Mouse (Mus musculus) heart, adult 2 months (tissue): ENCODE data around the gene Gm8773. TPM values are rescaled to one million over a fixed set of nuclear protein-coding genes. Genes with fewer than 3 reads are reported as not detected.

Experiments
- DNase-seq, 2 experiments: peaks; one replicate each; pipeline ENCODE4 v3.0.0; 2021
- H3K27ac ChIP-seq: fragments of 200-600 bp; 2 replicates; pipeline ENCODE4 v1.8.1; 2022
- H3K27me3 ChIP-seq: fragments of 200-500 bp; 2 replicates; pipeline ENCODE4 v1.6.1; 2012; ENCODE audit warnings: mild to moderate bottlenecking, low read length, inconsistent platforms, mixed read lengths; ENCODE audit not compliant: control insufficient read depth, insufficient read depth
- H3K36me3 ChIP-seq: fragments of 200-500 bp; 2 replicates; pipeline ENCODE4 v1.6.1; 2012; ENCODE audit warnings: low read length, inconsistent platforms; ENCODE audit not compliant: control insufficient read depth, insufficient read depth
- H3K4me1 ChIP-seq: fragments of 200-500 bp; 2 replicates; pipeline ENCODE4 v1.6.1; 2011; ENCODE audit warnings: low read length; ENCODE audit not compliant: control insufficient read depth, insufficient read depth
- H3K4me3 ChIP-seq: fragments of 200-600 bp; 2 replicates; pipeline ENCODE4 v1.8.1; 2022
- H3K79me2 ChIP-seq: fragments of 200-500 bp; replicated peaks from 2 replicates; pipeline ENCODE4 v1.6.1; 2012; ENCODE audit warnings: mild to moderate bottlenecking, inconsistent platforms, low read length, moderate library complexity, mixed read lengths; ENCODE audit not compliant: control insufficient read depth, insufficient read depth
- H3K9ac ChIP-seq: fragments of 200-500 bp; 2 replicates; pipeline ENCODE4 v1.6.1; 2012; ENCODE audit warnings: low read depth, mild to moderate bottlenecking, control low read depth, inconsistent platforms, low read length, mixed read lengths
- CTCF ChIP-seq: fragments of 200-600 bp; IDR thresholded peaks from 2 replicates; pipeline ENCODE4 v1.8.1; 2022; ENCODE audit warnings: antibody characterized with exemption, mild to moderate bottlenecking, moderate library complexity
- EP300 ChIP-seq: fragments of 200-500 bp; IDR thresholded peaks from 2 replicates; pipeline ENCODE4 v1.6.1; 2011; ENCODE audit warnings: low read depth, low read length, control low read depth; ENCODE audit not compliant: insufficient read depth
- POLR2A ChIP-seq: fragments of 200-500 bp; IDR thresholded peaks from 2 replicates; pipeline ENCODE4 v1.6.1; 2011; ENCODE audit warnings: mild to moderate bottlenecking, low read depth, low read length, control low read depth; ENCODE audit not compliant: insufficient read depth
- whole genome bisulfite sequencing: fragments of 180-500 bp; shearing (Covaris S2); methylation state at CpG from one replicate; pipeline ENCODE4 v1.1.7; 2018; 5-methylcytosine and 5-hydroxymethylcytosine counted together
- intact Hi-C: fragments of 180-260 bp; cut with DNase I; formaldehyde crosslinking; loops from one replicate; pipeline ENCODE4 v1.15.1; 2025
- polyA plus RNA-seq: library from polyadenylated mRNA; depleted of rRNA; stranded (reverse); fragments of >200 nt; gene quantifications from 2 replicates; pipeline ENCODE4 v1.2.3, GENCODE M21; 2012; rRNA removed
- total RNA-seq, 2 experiments: library from RNA; stranded (reverse); gene quantifications; 2 replicates each; pipeline ENCODE4 v1.2.3; 2021

Gene Gm8773
- total and polyA plus RNA-seq, 3 experiments: 0.08 TPM; not detected in 2

DNA sequence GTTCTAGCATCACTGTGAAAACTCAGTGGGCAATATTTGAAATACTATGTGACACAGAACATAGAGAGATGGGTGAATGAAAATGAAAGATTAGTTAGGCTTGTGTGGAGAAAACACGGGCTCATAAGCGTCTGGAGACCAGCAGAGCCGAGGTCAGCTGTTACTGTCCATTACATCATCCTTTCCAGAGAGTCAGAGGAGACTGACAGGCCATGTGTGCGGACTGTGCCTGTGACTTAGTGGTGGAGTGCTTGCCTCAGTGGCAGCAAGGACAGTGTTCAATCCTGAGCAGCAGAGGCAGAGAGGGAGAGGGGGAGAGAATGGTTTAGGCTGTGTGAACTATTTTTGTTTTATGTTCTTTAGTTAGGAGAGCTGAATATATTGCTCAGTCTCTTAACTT is 44.7 kb downstream of the Gm8773 start:
- Histone ChIP-seq H3K79me2 (no peaks in the 10 kb centered on the region), H3K4me3 (no peak overlapping the region), H3K9ac (no peak overlapping the region), H3K4me1 (no peaks in the 10 kb centered on the region), H3K36me3 (no peaks in the 10 kb centered on the region), H3K27me3 (no peaks in the 10 kb centered on the region), H3K27ac (no peak overlapping the region)
- 24% methylated on average over 4 of the region's 4 CpGs for WGBS
- TF ChIP-seq EP300: no peak
- TF ChIP-seq CTCF: no peak
- TF ChIP-seq POLR2A: no peak
- DNase-seq: no peak
- intact Hi-C loops: no loop called here

GRCm38 (mm10) chr5:5625491-5625890 is 51.9 kb downstream of the Gm8773 start:
- H3K4me3 ChIP-seq: no peak overlapping the region
- TF ChIP-seq CTCF (no peak), POLR2A (no peak), EP300 (no peak)
- 66% methylated on average over 3 of the region's 3 CpGs for WGBS

More at GRCm38 (mm10) chr5:5625491-5625890, 51.9 kb downstream of the Gm8773 start:
- H3K9ac ChIP-seq: no peak overlapping the region
- intact Hi-C loops: no loop called here
- no peak overlapping the region for H3K27ac ChIP-seq
- no peaks in the 10 kb centered on the region for H3K27me3 ChIP-seq
- no peaks in the 10 kb centered on the region for H3K4me1 ChIP-seq
- no peaks in the 10 kb centered on the region for H3K79me2 ChIP-seq
- DNase-seq: no peak
- H3K36me3 ChIP-seq: no peaks in the 10 kb centered on the region

Other genes with a start within 250 kb of the Gm8773 start
- 1 to 10 TPM; 7.6 to 8.1 TPM for gene Cdk14, start 153.5 kb upstream of the Gm8773 start, total RNA-seq
- 2.7 and 3.6 TPM in 2 replicates for gene Cdk14, start 153.5 kb upstream of the Gm8773 start, polyA plus RNA-seq
- gene 1700015F17Rik, start 94.7 kb upstream of the Gm8773 start, total RNA-seq: not detected
- not detected in 2 replicates for gene 1700015F17Rik, start 94.7 kb upstream of the Gm8773 start, polyA plus RNA-seq
- gene Cldn12, start 58.8 kb upstream of the Gm8773 start, total RNA-seq: 10 to 100 TPM; 15.6 to 23.4 TPM
- 14.6 and 29.8 TPM in 2 replicates for gene Cldn12, start 58.8 kb upstream of the Gm8773 start, polyA plus RNA-seq
- 10 to 100 TPM in 1 of 2 experiments, 1 to 10 TPM in 1; 9.6 to 11.4 TPM for gene Gtpbp10, start 14.3 kb upstream of the Gm8773 start, total RNA-seq
- 4.3 and 9.8 TPM in 2 replicates for gene Gtpbp10, start 14.3 kb upstream of the Gm8773 start, polyA plus RNA-seq
- under 1 TPM; 0.37 to 0.89 TPM for gene Cfap69, start 90.4 kb downstream of the Gm8773 start, total RNA-seq
- gene Cfap69, start 90.4 kb downstream of the Gm8773 start, polyA plus RNA-seq: 0.49 and 0.50 TPM in 2 replicates
- under 1 TPM; 0.44 to 0.52 TPM for gene Steap2, start 120.8 kb downstream of the Gm8773 start, total RNA-seq
- gene Steap2, start 120.8 kb downstream of the Gm8773 start, polyA plus RNA-seq: 1.00 and 1.2 TPM in 2 replicates
- not detected for gene Steap1, start 175.5 kb downstream of the Gm8773 start, total RNA-seq
- 0.33 TPM in 1 of 2 replicates, not detected in the other for gene Steap1, start 175.5 kb downstream of the Gm8773 start, polyA plus RNA-seq